Mouse (Mus musculus) ovary, adult 18-20 months (tissue): ENCODE data around the gene Agpat3.
A peak's percentile ranks its signal among the peaks of the same experiment; 100 is the strongest.

Source experiments
- DNase-seq: peaks from one replicate; pipeline ENCODE4 v3.0.0; 2022; ENCODE audit warnings: low spot score, mixed read lengths

The Agpat3 gene

DNA sequence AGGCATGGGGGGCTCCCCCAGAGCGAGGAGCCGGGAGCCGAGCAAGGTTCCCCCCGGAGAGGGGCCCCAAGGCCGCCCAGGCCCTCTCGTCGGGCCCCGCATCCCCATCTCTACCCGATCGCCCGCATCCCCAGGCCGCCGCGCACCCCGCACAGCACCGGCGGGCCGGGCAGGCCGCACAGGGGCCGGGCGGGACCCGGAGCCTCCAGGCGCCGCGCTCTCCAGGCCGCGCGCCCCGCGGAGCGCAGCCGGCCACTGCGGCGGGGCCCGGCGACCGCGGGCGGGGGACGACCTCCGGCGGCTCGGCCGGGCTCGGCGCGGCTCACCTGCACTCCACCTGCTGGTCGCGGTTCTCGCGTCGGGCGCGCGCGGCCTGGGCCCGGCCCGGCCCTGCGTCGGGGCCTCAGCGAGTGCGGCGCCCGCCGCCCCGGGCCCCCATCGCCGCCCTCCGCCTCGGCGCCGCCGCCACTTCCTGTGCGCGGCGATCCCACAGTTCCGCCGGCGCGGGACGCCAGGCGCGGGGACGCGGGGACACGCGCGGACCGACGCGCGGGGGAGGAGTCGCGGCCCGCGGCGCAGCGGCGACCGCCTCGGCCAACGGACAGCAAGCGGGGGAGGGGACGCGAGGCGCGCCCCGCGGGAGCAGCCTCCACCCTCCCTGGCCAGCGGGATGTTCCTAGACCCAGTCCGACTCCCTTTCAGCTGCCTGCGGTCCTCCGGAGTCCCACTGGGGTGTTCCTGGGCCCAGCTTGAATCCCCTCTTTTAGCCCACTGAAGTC lies at the start of gene Agpat3:
Gene Agpat3 (minus strand): TSS at position 603 of the 779 bp plus-strand sequence.
- DNase-seq: peak; percentile 45

- no peak for DNase-seq
These were observed 48.8 kb upstream of the Agpat3 start for GRCm38 (mm10) chr10:78401127-78401526.

GRCm38 (mm10) chr10:78399090-78399657 lies 46.9 kb upstream of the Agpat3 start:
- no peak for DNase-seq

DNA sequence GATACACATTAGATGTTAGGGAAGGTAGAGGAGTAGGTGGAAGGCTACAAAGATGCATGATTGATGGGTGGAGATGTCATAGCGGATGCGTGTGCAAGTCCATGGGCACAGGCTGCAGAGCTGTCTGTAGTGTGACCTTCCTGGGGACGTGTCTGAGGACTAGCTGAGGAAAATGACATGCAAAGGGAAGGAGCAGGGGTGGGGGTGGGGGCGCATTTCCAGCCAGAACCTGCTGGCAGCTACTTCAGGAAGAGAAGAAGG lies 44.3 kb upstream of the Agpat3 start:
- no peak for DNase-seq

GRCm38 (mm10) chr10:78395819-78396624 lies 43.7 kb upstream of the Agpat3 start:
- peak; percentile 77 for DNase-seq

GRCm38 (mm10) chr10:78395377-78395776 lies 43.1 kb upstream of the Agpat3 start:
- DNase-seq: no peak

GRCm38 (mm10) chr10:78392072-78392471 lies 39.8 kb upstream of the Agpat3 start:
- DNase-seq: peak; percentile 34

DNA sequence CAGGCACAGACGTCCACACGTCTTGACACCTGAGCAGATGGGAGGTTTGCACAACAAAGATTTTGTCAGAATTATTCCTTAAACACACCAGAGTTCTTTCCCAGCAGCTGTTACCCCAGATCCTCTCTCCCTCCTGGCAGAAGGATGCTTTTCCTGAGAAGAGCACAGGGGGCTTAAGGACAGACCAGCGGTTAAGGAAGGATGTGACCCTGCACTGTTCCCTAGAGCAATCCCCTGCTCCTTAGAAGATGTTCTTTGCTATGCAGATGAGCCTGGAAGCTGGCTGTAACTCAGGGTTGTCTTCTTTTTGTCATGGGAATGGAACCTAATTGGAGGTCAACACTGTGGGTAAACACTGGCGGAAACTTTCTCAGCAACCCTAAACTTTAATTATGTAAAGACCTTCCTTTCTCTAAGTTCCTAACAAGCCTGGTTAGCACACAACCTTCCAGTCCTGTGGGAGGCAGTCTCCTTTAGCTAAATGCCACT lies 38.7 kb upstream of the Agpat3 start:
- no peak for DNase-seq

DNA sequence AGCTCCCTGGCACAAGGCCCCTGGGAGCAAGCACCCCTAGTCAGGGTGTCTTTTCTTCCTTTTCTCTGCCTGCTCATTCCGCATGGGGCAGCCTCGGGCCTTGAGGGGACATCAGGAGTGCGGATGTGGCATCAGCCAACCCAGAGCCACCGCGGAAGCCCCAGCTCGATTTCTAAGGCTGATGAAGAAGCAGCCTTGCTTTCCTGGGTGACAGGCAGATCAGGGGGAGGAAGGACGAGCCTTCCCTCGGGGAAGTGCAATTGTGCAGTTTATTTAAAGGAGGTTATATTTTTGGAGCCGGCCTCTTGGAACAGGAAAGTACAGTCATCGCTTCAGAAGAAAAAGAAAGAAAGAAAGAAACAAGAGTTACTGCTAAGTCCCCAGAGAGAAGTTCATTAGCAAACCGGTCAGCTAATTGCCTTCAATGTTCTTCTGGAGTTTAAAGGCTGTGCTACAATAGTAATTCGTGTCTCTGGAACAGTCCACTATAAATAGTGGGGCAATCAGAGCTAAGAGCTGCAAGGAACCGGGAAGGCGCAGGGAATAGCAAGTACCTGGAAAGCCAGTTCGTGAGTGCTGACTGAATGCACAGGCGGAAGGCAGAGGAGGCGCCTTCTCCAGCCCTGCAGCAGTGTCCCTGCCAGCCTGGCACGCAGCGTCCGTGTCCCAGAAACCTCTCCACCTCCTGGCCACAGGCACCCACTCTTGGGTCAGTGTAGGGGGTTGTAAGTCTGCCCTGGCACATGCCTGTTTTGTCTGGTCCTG lies 36.1 kb upstream of the Agpat3 start:
- DNase-seq: no peak

- DNase-seq: no peak
These were observed 33.2 kb upstream of the Agpat3 start for GRCm38 (mm10) chr10:78385520-78385919.

- no peak for DNase-seq
These were observed 31.3 kb upstream of the Agpat3 start for GRCm38 (mm10) chr10:78383567-78383966.

DNA sequence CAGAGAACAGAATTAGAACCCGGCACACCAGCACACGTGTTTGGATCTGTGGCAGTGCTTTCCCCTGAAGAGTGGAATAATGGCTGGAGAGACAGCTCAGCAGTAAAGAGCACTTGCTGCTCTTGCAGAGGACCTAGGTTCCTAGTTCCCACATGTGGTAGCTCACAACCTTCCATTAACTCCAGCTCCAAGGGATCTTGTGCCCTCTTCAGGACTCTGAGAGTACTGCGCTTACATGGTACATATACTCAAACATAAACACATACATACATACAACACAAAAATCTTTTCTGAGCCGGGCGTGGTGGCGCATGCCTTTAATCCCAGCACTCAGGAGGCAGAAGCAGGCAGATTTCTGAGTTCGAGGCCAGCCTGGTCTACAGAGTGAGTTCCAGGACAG lies 26.2 kb upstream of the Agpat3 start:
- no peak for DNase-seq

GRCm38 (mm10) chr10:78372681-78373668 lies 20.7 kb upstream of the Agpat3 start:
- DNase-seq: no peak

- DNase-seq: no peak
These were observed 19.5 kb upstream of the Agpat3 start for GRCm38 (mm10) chr10:78371746-78372145.

DNA sequence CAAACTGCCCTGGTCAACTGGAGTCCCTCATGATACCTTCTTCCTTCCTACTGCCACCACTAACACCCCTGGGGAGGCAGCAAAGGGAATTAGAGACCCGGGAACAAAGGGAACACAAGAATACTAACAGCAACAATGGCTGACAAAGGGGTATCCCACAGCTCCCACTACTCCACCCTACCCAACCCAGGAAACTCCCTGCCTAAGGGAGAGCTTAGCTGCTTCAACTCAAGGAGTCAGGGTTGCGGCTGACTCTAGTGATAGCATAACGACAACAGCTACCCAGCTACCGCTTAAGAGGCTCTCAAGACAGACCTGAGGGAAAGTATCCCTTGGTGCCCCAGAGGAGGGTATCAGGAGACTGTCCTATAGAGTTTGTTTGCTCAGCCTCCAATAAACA lies 15.3 kb upstream of the Agpat3 start:
- DNase-seq: no peak

DNA sequence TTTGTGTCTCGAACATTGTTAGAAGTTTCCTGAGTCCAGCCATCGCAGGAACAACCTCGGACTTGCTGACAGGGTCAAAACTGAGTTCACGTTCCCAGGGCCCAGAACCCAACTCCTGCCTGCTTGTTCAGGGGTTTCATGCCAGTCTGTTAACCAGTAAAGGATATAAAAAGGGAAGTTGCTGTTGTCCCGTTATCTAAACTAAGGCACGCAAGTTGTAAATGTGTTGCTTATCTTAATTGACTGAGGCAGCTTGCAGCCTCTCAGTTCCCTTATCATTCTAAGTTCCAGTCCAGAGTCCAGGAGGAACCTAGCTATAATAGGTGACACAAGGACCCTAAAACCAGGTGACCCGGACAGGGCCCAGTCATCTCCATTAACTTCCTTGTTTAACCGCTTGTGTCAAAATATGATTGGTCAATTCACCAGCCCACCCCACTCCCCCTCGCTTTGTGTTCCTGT lies 14.6 kb upstream of the Agpat3 start:
- no peak for DNase-seq

GRCm38 (mm10) chr10:78366195-78366834 lies 14.0 kb upstream of the Agpat3 start:
- DNase-seq: no peak

GRCm38 (mm10) chr10:78365555-78365954 lies 13.3 kb upstream of the Agpat3 start:
- no peak for DNase-seq

- no peak for DNase-seq
These were observed 11.8 kb upstream of the Agpat3 start for GRCm38 (mm10) chr10:78364106-78364505.

GRCm38 (mm10) chr10:78363366-78363765 lies 11.1 kb upstream of the Agpat3 start:
- no peak for DNase-seq
